Mouse (Mus musculus) liver, adult 2 months (tissue): ENCODE measurements around the gene H2-DMb1. TPM values are rescaled to one million over a fixed set of nuclear protein-coding genes. Genes with fewer than 3 reads are reported as not detected.

Experiments
- DNase-seq: peaks from one replicate; pipeline ENCODE4 v3.0.0-alpha.2; 2011; ENCODE audit warnings: low read depth, low spot score; ENCODE audit errors: extremely low read depth
- H3K27ac ChIP-seq: fragments of 200-500 bp; replicated peaks from 2 replicates; pipeline ENCODE4 v1.5.1; 2012; ENCODE audit warnings: low read depth, mild to moderate bottlenecking, control low read depth, inconsistent platforms, low read length; ENCODE audit not compliant: insufficient read depth
- H3K27me3 ChIP-seq: fragments of 200-500 bp; 2 replicates; pipeline ENCODE4 v1.6.1; 2012; ENCODE audit warnings: mild to moderate bottlenecking, moderate library complexity, low read length, inconsistent platforms; ENCODE audit not compliant: control insufficient read depth, insufficient read depth
- H3K36me3 ChIP-seq: fragments of 200-500 bp; 2 replicates; pipeline ENCODE4 v1.6.1; 2012; ENCODE audit warnings: low read length, inconsistent platforms; ENCODE audit not compliant: control insufficient read depth, insufficient read depth
- H3K4me1 ChIP-seq: fragments of 200-500 bp; 2 replicates; pipeline ENCODE4 v1.6.1; 2011; ENCODE audit warnings: low read length; ENCODE audit not compliant: control insufficient read depth, insufficient read depth
- H3K4me3 ChIP-seq: fragments of 200-500 bp; 2 replicates; pipeline ENCODE4 v1.5.1; 2011; ENCODE audit warnings: low read depth, mild to moderate bottlenecking, control low read depth, low read length, moderate library complexity; ENCODE audit not compliant: insufficient read depth
- H3K79me2 ChIP-seq: fragments of 200-500 bp; 2 replicates; pipeline ENCODE4 v1.6.1; 2012; ENCODE audit warnings: inconsistent platforms, mild to moderate bottlenecking, low read length, moderate library complexity; ENCODE audit not compliant: control insufficient read depth, insufficient read depth
- H3K9ac ChIP-seq: fragments of 200-500 bp; 2 replicates; pipeline ENCODE4 v1.6.1; 2012; ENCODE audit warnings: low read depth, mild to moderate bottlenecking, control low read depth, inconsistent platforms, low read length
- CTCF ChIP-seq: fragments of 200-500 bp; IDR thresholded peaks from 2 replicates; pipeline ENCODE4 v1.5.1; 2011; ENCODE audit warnings: low read depth, low read length, control low read depth
- POLR2A ChIP-seq: fragments of 200-500 bp; IDR thresholded peaks from 2 replicates; pipeline ENCODE4 v1.6.1; 2011; ENCODE audit warnings: low read length, control low read depth; ENCODE audit not compliant: insufficient read depth; ENCODE audit errors: extremely low read depth
- WGBS: fragments of 180-500 bp; shearing (Covaris S2); methylation state at CpG from one replicate; pipeline ENCODE4 v1.1.7; 2018; 5-methylcytosine and 5-hydroxymethylcytosine counted together
- polyA plus RNA-seq: library from polyadenylated mRNA; depleted of rRNA; stranded (reverse); fragments of >200 nt; gene quantifications from 2 replicates; pipeline ENCODE4 v1.2.3, GENCODE M21; 2012
- total RNA-seq: library from RNA; depleted of rRNA; stranded (reverse); fragments of >200 nt; gene quantifications from 2 replicates; pipeline ENCODE4 v1.2.3, GENCODE M21; 2014

H2-DMb1 gene
- total and polyA plus RNA-seq, 2 experiments = 4.2 to 14.5 TPM

DNA sequence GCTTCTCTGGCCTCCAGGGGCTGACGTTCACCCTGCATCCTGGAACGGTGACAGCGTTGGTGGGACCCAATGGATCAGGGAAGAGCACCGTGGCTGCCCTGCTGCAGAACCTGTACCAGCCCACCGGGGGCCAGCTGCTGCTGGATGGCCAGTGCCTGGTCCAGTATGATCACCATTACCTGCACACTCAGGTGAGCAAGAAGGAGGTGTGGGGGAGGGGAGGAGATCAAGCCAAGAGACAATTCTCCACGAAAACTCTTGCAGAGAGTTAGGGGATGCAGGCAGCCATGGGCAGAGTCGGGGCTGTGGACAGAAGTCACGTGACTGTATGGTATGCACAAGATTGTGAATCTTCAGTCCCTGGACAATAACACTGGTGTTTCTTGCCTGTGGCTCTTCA, 40.6 kb downstream of the H2-DMb1 start:
- DNase-seq = no peak
- 72% methylated on average over 8 of the region's 8 CpGs for WGBS
- Histone ChIP-seq H3K79me2 (no peaks in the 10 kb centered on the region), H3K27ac (no peak overlapping the region), H3K36me3 (no peaks in the 10 kb centered on the region; the same call in 1 of the 2 replicates), H3K27me3 (no peaks in the 10 kb centered on the region), H3K4me1 (peaks cover 14% of the 10 kb centered on the region), H3K4me3 (no peak overlapping the region), H3K9ac (no peak overlapping the region)
- TF ChIP-seq CTCF (no peak), POLR2A (no peak)

DNA sequence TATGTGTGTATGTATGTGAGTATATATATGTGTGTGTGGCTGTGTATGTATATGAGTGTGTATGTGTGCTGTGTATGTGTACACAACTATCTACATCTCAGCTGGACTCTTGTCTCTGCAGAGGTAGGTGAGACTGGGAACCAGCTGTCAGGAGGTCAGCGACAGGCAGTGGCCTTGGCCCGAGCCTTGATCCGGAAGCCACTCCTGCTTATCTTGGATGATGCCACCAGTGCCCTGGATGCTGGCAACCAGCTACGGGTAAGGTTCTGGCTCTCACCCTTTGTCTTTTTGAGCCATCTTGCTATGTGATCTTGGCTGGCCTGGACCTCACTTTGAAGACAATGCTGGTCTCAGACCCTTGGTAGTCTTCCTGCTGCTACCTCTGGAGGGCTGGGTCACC, 41.9 kb downstream of the H2-DMb1 start:
- WGBS = 18% methylated on average over 4 of the region's 4 CpGs
- peak; percentile 77 for DNase-seq
- Histone ChIP-seq H3K27me3 (no peaks in the 10 kb centered on the region), H3K4me3 (no peak overlapping the region), H3K4me1 (peaks cover 11% of the 10 kb centered on the region), H3K27ac (no peak overlapping the region), H3K9ac (no peak overlapping the region), H3K79me2 (no peaks in the 10 kb centered on the region), H3K36me3 (no peaks in the 10 kb centered on the region; the same call in 1 of the 2 replicates)
- TF ChIP-seq CTCF = no peak
- no peak for TF ChIP-seq POLR2A

DNA sequence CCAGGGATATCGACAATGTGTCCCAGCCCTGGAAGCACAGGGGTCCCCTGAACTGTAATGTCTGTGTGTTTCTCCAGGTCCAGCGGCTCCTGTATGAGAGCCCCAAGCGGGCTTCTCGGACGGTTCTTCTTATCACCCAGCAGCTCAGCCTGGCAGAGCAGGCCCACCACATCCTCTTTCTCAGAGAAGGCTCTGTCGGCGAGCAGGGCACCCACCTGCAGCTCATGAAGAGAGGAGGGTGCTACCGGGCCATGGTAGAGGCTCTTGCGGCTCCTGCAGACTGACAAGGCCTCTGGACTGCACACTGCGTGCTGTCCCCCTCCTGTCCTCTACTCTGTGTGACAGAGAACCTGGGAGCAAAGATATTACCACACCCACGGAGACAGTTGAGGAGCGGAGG, 43.6 kb downstream of the H2-DMb1 start:
- no peak for DNase-seq
- TF ChIP-seq CTCF = no peak
- no peak for TF ChIP-seq POLR2A
- WGBS = 86% methylated on average over 12 of the region's 12 CpGs
- H3K4me1 ChIP-seq = peaks cover 5% of the 10 kb centered on the region
- peaks cover 2% of the 10 kb centered on the region; the same call in 1 of the 2 replicates for H3K36me3 ChIP-seq
- H3K27ac ChIP-seq = no peak overlapping the region
- no peak overlapping the region for H3K4me3 ChIP-seq
- no peaks in the 10 kb centered on the region for H3K79me2 ChIP-seq
- H3K9ac ChIP-seq = no peak overlapping the region
- no peaks in the 10 kb centered on the region for H3K27me3 ChIP-seq

DNA sequence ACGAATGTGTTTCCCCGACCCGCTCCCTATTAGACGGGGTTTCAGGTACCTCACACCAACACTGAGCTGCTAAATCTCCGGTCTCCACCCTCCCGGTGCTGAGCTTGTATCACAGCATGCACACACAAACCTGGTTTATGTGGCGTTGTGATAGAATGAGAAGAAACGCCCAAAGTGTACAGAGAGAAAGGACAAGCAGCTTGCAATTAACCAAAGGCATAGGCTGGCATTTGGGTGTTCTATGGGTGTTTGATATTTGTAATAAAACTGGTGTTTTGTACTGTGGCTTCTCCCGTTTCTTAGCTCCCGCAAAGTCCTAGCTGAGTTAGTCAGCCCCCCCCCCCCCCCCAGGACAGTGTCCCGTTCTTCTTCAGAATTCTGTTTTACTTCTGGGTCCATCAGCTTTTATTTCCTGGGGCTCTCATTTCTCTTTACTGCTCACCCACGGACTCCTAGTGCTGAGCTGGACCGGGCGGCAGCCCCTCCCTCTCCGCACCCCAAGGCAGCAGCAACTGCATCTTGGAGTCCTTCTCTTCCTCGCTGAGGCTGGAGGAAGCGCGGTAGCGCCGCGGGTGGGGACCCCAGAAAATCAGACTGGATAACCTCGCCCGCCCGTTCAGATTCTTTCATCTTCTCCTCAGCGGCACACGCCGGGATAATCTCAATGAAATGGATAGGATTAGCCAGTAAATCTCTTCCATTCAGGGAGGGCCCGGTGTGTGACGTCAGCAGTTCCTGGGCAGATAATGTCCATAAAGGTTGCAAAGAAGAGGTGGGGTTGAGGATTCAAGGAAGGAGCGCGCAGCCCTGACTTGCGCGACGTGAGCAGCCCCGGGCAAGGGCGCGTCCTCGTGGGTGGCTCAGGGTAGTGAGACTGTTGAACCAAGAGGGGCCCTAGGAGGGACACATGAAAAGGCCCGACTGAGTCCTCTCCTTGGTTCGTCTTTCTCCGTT, 44.3 kb downstream of the H2-DMb1 start, which contains the start of gene Psmb8:
TSS of gene Psmb8 (plus strand) at position 781 of the 954 bp plus-strand sequence.
- TF ChIP-seq CTCF (no peak), POLR2A (no peak)
- Histone ChIP-seq H3K27me3 (no peaks in the 10 kb centered on the region), H3K27ac (no peak within 1 kb of the TSS; the same call in 1 of the 2 replicates), H3K36me3 (peaks cover 2% of the 10 kb centered on the region; the same call in 1 of the 2 replicates), H3K4me3 (peak within 1 kb of the TSS; percentile 56), H3K9ac (peak within 1 kb of the TSS; percentile 60), H3K4me1 (peaks cover 2% of the 10 kb centered on the region), H3K79me2 (no peaks in the 10 kb centered on the region)
- DNase-seq = peak; percentile 73
- WGBS = 24% methylated on average over 41 of the region's 41 CpGs

DNA sequence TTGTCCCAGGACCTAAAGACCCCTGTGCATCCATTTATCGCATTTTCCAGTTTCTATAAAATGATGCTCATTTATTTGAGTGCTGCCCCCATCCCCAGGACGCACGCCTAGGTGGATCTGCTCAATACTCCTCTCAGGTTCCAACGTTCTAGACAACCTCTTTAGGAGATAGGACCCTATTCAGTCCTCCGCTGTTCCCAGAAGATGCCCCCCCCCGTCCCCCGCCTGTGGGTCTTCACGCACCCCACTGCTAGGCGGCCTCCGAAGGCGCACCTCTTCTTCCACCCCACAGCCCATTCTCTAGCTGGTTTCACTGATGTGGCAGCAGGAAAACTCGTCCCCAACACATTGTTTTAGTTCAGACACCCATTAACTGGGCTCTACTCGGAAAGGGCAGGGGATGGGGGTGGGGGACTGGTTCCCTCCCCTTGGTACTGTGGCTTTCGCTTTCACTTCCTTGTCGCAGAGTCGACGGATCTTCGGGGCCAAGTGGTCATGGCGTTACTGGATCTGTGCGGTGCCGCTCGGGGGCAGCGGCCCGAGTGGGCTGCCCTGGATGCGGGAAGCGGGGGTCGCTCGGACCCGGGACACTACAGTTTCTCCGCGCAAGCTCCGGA, 45.1 kb downstream of the H2-DMb1 start:
- no peaks in the 10 kb centered on the region for H3K27me3 ChIP-seq
- DNase-seq = peak; percentile 58
- TF ChIP-seq POLR2A (no peak), CTCF (no peak)
- H3K27ac ChIP-seq = no peak overlapping the region; the same call in 1 of the 2 replicates
- peak overlapping the region; percentile 56 for H3K4me3 ChIP-seq
- H3K36me3 ChIP-seq = peaks cover 2% of the 10 kb centered on the region; the same call in 1 of the 2 replicates
- WGBS = 1% methylated on average over 32 of the region's 32 CpGs
- peaks cover 2% of the 10 kb centered on the region for H3K4me1 ChIP-seq
- no peaks in the 10 kb centered on the region for H3K79me2 ChIP-seq
- H3K9ac ChIP-seq = peak overlapping the region; percentile 60
